Mouse (Mus musculus) midbrain, postnatal 0 days (tissue): ENCODE measurements around the gene Lrrtm1. TPM values are rescaled to one million over a fixed set of nuclear protein-coding genes. Genes with fewer than 3 reads are reported as not detected.

Experiments
- ATAC-seq: fragments of 200-750 bp; cut with Nextera tagmentation; 2 replicates; pipeline ENCODE4 v1.8.0; 2017; ENCODE audit warnings: moderate number of reproducible peaks, mild to moderate bottlenecking, moderate TSS enrichment, moderate library complexity; ENCODE audit not compliant: low FRiP score
- DNase-seq: peaks from one replicate; pipeline ENCODE4 v3.0.0-alpha.2; 2015; ENCODE audit warnings: low spot score
- H3K27ac ChIP-seq: fragments of 300-500 bp; sonication (generic); 2 replicates; pipeline ENCODE4 v1.5.1; 2014; ENCODE audit warnings: low read depth, mild to moderate bottlenecking, low read length, mixed read lengths
- H3K27me3 ChIP-seq: fragments of 300-500 bp; sonication (generic); 2 replicates; pipeline ENCODE4 v1.6.1; 2014; ENCODE audit warnings: low read length, control low read depth, mixed read lengths; ENCODE audit not compliant: insufficient read depth
- H3K36me3 ChIP-seq: fragments of 300-500 bp; sonication (generic); 2 replicates; pipeline ENCODE4 v1.6.1; 2014; ENCODE audit warnings: low read length, control low read depth, mixed read lengths; ENCODE audit not compliant: insufficient read depth
- H3K4me1 ChIP-seq: fragments of 300-500 bp; sonication (generic); 2 replicates; pipeline ENCODE4 v1.6.1; 2014; ENCODE audit warnings: mild to moderate bottlenecking, control low read depth, antibody characterized with exemption, low read length, mixed read lengths; ENCODE audit not compliant: insufficient read depth
- H3K4me2 ChIP-seq: fragments of 300-500 bp; sonication (generic); 2 replicates; pipeline ENCODE4 v1.6.1; 2014; ENCODE audit warnings: low read depth, mild to moderate bottlenecking, low read length, mixed read lengths; ENCODE audit not compliant: poor library complexity, severe bottlenecking
- H3K4me3 ChIP-seq: fragments of 300-500 bp; sonication (generic); 2 replicates; pipeline ENCODE4 v1.5.1; 2014; ENCODE audit warnings: low read depth, mild to moderate bottlenecking, low read length, moderate library complexity
- H3K9ac ChIP-seq: fragments of 300-500 bp; sonication (generic); replicated peaks from 2 replicates; pipeline ENCODE4 v1.6.1; 2014; ENCODE audit warnings: mild to moderate bottlenecking, low read length, moderate library complexity, mixed read lengths; ENCODE audit not compliant: poor library complexity, severe bottlenecking
- H3K9me3 ChIP-seq: fragments of 300-500 bp; sonication (generic); 2 replicates; pipeline ENCODE4 v1.6.1; 2016; ENCODE audit warnings: low read length, control low read depth
- CTCF ChIP-seq: IDR thresholded peaks from 2 replicates; pipeline ENCODE4 v1.5.1; 2016; ENCODE audit warnings: antibody characterized with exemption, mild to moderate bottlenecking
- WGBS: fragments of 180-500 bp; shearing (Covaris S2); extraction: QIAGEN DNeasy Blood & Tissue Kit; methylation state at CpG from one replicate; pipeline ENCODE4 v1.1.7; 2014; 5-methylcytosine and 5-hydroxymethylcytosine counted together
- polyA plus RNA-seq: library from polyadenylated mRNA; unstranded; fragments of >200 nt; fragmentation: Nextera tagmentation; extraction: Ambion mirVana; gene quantifications from 2 replicates; pipeline ENCODE4 v1.2.1, GENCODE M21; 2015
- total RNA-seq: library from RNA; depleted of rRNA; stranded (reverse); fragments of >200 nt; gene quantifications from 2 replicates; pipeline ENCODE4 v1.2.3, GENCODE M21; 2014

Gene Lrrtm1
- total and polyA plus RNA-seq, 2 experiments from 2014 or later = 61.5 to 72.8 TPM

DNA sequence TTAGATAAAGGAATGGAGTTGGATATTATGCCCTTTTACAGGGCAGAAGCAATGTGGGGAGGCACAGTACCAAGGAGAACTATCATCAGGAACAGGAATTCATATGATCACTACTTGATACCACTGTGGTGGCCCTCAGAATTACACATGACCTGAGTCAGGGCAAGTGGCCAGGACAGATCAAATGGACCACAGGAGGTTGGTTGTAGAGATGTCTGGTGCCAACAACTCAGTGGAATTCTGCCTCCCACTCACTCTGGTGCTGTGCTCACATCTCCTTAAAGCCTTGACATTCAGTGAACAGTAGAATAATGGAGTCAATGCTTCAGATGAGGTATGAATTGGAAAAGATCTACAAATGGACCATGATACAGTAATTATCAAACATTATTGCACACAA, 45.9 kb downstream of the Lrrtm1 start:
- no peak for TF ChIP-seq CTCF
- H3K4me1 ChIP-seq = no peaks in the 10 kb centered on the region
- no peak overlapping the region for H3K4me2 ChIP-seq
- H3K36me3 ChIP-seq = no peaks in the 10 kb centered on the region
- no peak overlapping the region for H3K27ac ChIP-seq
- no peaks in the 10 kb centered on the region for H3K27me3 ChIP-seq
- peak; percentile 55 for DNase-seq
- ATAC-seq = no peak
- no peak overlapping the region for H3K4me3 ChIP-seq
- no peaks in the 10 kb centered on the region for H3K9me3 ChIP-seq
- no peak overlapping the region for H3K9ac ChIP-seq

DNA sequence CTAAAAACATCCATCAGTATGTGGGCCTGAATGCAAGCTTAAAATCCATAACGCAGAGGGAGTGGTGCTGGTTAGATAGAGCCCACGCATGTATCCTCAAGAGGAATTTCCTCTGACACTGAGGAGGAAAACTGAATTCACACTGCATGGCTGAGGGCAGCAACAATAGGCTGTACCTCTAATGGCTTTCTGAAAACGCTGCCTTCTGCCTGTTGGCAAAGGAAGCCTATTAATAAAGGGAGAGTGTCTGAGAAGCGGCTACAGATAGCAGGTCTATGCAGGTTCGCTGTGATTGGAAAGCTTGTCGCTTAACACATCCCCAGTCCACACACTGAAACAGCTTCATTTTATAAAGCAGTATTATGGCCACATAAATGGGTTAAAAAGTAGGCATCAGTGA, 48.9 kb downstream of the Lrrtm1 start:
- Histone ChIP-seq H3K27me3 (no peaks in the 10 kb centered on the region), H3K4me3 (no peak overlapping the region), H3K36me3 (no peaks in the 10 kb centered on the region), H3K9ac (no peak overlapping the region), H3K4me1 (no peaks in the 10 kb centered on the region), H3K4me2 (no peak overlapping the region), H3K27ac (no peak overlapping the region), H3K9me3 (no peaks in the 10 kb centered on the region)
- WGBS = 58% methylated on average over 6 of the region's 6 CpGs
- TF ChIP-seq CTCF = no peak
- ATAC-seq (no peak), DNase-seq (peak; percentile 27)

DNA sequence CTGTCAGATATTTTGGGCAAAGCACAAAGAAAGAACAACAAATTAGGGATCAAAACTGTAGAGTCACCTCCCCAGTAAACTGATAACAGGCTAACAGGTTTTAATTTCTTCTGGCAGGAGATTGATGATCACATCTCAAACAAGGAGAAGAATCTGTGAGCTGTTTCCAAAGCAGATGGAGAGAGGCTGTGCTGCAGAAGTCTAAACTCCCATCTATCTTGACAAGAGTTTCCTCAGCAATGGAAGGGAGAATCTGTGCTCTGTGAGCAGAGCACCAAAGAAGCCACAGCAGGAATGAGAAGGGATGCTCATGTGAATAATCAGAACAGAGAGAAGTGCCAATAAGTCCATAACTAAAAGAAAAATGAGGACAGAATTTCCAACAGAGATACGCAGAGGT, 58.8 kb downstream of the Lrrtm1 start:
- no peak for ATAC-seq
- H3K36me3 ChIP-seq = no peaks in the 10 kb centered on the region
- no peaks in the 10 kb centered on the region for H3K9me3 ChIP-seq
- no peak for TF ChIP-seq CTCF
- H3K4me1 ChIP-seq = no peaks in the 10 kb centered on the region
- no peaks in the 10 kb centered on the region for H3K27me3 ChIP-seq
- no peak overlapping the region for H3K27ac ChIP-seq
- no peak overlapping the region for H3K9ac ChIP-seq
- no peak overlapping the region for H3K4me2 ChIP-seq
- no peak for DNase-seq
- WGBS = 92% methylated on average over 1 of the region's 1 CpGs
- H3K4me3 ChIP-seq = no peak overlapping the region

DNA sequence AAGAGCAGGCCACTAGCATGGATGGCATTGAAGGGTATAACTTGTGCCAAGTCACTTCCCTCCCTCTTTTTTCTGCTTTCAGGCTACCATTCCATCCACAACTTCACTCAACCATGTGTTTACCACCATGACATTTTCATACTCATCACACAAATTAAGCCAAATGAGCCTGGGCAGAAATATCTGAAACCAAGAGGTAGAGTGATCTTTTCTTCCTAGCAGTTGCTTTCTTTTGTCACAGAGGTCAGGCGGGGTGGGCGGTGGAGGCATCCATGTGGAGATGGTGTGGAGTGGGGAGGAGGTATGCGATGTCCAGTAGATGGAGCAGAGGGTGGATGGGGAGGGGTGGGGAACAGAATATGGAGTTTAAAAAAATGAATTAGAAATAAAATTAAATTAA, 64.3 kb downstream of the Lrrtm1 start:
- no peaks in the 10 kb centered on the region for H3K36me3 ChIP-seq
- WGBS = 95% methylated on average over 3 of the region's 3 CpGs
- no peak for TF ChIP-seq CTCF
- H3K9ac ChIP-seq = no peak overlapping the region
- no peak overlapping the region for H3K4me3 ChIP-seq
- H3K9me3 ChIP-seq = no peaks in the 10 kb centered on the region
- ATAC-seq (no peak), DNase-seq (no peak)
- H3K4me1 ChIP-seq = no peaks in the 10 kb centered on the region
- no peak overlapping the region for H3K27ac ChIP-seq
- no peak overlapping the region for H3K4me2 ChIP-seq
- H3K27me3 ChIP-seq = no peaks in the 10 kb centered on the region
